In the genomic region with DNA sequence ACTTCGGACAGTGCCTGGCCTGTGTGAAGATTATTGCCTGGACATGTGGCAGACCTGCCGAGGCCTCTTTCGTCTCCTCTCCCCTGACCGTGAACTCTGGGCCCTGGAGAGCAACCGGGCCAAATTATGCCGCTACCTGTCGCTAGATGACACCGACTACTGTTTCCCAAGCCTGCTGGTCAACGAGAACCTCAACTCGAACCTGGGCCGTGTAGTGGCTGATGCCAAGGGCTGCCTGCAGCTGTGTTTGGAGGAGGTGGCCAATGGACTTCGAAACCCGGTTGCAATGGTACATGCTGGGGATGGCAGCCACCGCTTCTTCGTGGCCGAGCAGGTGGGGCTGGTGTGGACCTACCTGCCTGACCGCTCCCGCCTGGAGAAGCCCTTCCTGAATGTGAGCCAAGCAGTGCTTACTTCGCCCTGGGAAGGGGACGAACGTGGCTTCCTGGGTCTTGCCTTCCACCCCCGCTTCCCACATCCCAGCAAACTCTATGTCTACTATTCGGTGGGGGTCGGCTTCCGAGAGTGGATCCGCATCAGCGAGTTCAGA, we compare ENCODE assay signal across 15 mouse cellular contexts. TPM values are rescaled to one million over a fixed set of nuclear protein-coding genes. Genes with fewer than 3 reads are reported as not detected.
"Had no signal": no experiment of that assay in that cellular context is flagged by ENCODE, and none has a peak within 500 bp of the region (broad histone marks: within the 10 kb centered on the region; RNA-seq: fewer than 3 reads in every experiment).

No protein-coding gene starts in this region.

- H3K27ac ChIP-seq: limb, embryonic 12.5 days; liver, embryonic 12.5 days; lung, embryonic 15.5 days; macrophage; midbrain, embryonic 13.5 days; neural tube, embryonic 13.5 days had no signal

- H3K36me3 ChIP-seq: limb, embryonic 12.5 days; liver, embryonic 12.5 days; lung, embryonic 15.5 days; midbrain, embryonic 13.5 days; neural tube, embryonic 13.5 days had no signal

- DNase-seq: layer of hippocampus, adult 9-11 months; layer of hippocampus, postnatal 36 days; liver, postnatal 0 days; retina, postnatal 1 day; right cerebral cortex, postnatal 4 days; spleen, adult 18-20 months; thymus, postnatal 4 days had no signal

- H3K9me3 ChIP-seq: limb, embryonic 12.5 days; liver, embryonic 12.5 days; lung, embryonic 15.5 days; midbrain, embryonic 13.5 days; neural tube, embryonic 13.5 days had no signal

- ATAC-seq: liver, embryonic 12.5 days; midbrain, embryonic 13.5 days had no signal

- H3K4me1 ChIP-seq: limb, embryonic 12.5 days had no signal

- H3K9ac ChIP-seq: limb, embryonic 12.5 days; liver, embryonic 12.5 days; liver, postnatal 0 days; lung, embryonic 15.5 days; midbrain, embryonic 13.5 days; neural tube, embryonic 13.5 days had no signal

- H3K4me3 ChIP-seq: limb, embryonic 12.5 days; liver, embryonic 12.5 days; lung, embryonic 15.5 days; megakaryocyte, embryonic 14.5 days; midbrain, embryonic 13.5 days; neural tube, embryonic 13.5 days had no signal

- H3K4me2 ChIP-seq: limb, embryonic 12.5 days; liver, embryonic 12.5 days; lung, embryonic 15.5 days; midbrain, embryonic 13.5 days; neural tube, embryonic 13.5 days had no signal

RNA-seq across cellular contexts. Expression of a gene that starts 5.7 kb away (rescaled TPM):
- total RNA-seq: monocyte, adult 5-6 weeks had no signal
- polyA plus RNA-seq: macrophage had no signal

RNA-seq across cellular contexts. Expression of a gene that starts 22.4 kb away (rescaled TPM):
- total RNA-seq: monocyte, adult 5-6 weeks had no signal
- polyA plus RNA-seq: macrophage had no signal

RNA-seq across cellular contexts. Expression of a gene that starts 36.6 kb away (rescaled TPM):
- total RNA-seq: monocyte, adult 5-6 weeks had no signal

RNA-seq across cellular contexts. Expression of a gene that starts 58.9 kb away (rescaled TPM):
- total RNA-seq: monocyte, adult 5-6 weeks had no signal
- polyA plus RNA-seq: macrophage had no signal
